Mouse (Mus musculus) embryonic fibroblast, embryonic 13.5 days (primary cell): ENCODE measurements at regions not wholly inside any gene's neighbourhood (a gene's known extent, or its start where the extent isn't known, plus 50 kb on each side); places are given as distances from the start of the nearest gene placed in this dataset.

ENCODE experiments used
- CTCF ChIP-seq: IDR thresholded peaks from 2 replicates; pipeline ENCODE4 v1.5.1; 2011; ENCODE audit warnings: mild to moderate bottlenecking, control low read depth, low read length, moderate library complexity, borderline replicate concordance; ENCODE audit not compliant: insufficient read depth
- POLR2A ChIP-seq: IDR thresholded peaks from 2 replicates; pipeline ENCODE4 v1.6.1; 2011; ENCODE audit warnings: low read depth, mild to moderate bottlenecking, control low read depth, low read length, moderate library complexity

DNA sequence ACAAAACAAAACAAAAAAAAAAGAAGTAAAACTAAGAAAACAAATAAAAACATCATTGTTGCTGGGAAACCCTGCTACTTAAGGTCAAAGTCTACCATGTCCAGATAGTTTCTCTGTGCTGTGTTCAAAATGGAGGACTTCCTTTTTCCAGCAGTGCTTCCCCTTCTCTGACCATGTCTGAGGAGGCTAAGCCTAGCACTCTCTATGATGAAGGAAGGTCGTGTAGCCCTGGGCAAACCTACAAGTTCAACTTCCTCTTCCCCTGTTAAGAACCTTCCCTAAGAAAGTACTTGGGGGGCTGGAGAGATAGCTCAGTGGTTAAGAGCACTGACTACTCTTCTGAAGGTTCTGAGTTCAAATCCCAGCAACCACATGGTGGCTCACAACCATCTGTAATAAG, 57.3 kb upstream of the Glrp1 start:
- TF ChIP-seq CTCF (no peak), POLR2A (no peak)
